Mouse (Mus musculus) right cerebral cortex, postnatal 10 days (tissue): ENCODE data around the gene Rnf44.

Source experiments
- DNase-seq, 2 experiments: peaks; one replicate each; pipeline ENCODE4 v3.0.0; 2021; ENCODE audit warnings: low spot score in 2 of 2

Gene Rnf44

DNA sequence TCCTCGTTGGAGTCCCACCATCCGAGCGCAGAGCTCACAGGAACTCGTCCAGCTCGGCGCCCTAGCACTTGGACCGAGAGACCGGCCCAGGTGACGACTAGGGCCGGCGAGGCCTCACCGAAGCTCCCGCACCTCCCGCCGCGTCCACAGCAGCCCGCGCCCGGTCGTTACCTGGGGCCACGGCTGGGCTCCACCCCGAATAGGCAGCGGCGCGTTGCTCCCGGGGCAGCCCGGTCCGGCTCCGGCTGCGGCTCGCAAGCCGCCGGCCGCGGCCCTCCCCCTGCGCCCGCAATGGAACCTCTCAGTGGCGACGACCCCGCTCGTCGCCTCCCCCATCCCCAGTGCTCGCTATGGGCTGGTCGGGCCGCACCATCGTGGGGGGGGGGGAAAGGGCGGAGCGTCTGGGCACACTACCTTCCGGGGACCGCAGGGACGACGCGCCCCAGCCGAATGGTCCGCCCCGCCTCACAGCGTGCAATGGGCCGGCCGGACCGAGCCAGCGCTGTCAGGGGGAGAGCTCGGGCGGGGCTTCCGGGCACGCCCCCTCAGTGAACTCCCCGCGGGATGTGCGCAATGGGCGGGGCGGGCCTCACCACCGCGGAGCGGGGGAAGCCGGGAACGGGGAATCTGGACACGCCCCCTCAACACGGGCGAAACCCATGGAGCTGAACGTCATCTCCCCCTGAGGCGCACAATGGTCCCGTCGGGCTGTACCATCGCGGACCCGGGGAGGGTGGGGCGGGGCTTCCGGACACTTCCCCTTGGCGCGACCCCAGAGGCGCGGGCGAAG lies at the start of gene Rnf44:
Gene Rnf44 (minus strand): TSS at position 350 of the 790 bp plus-strand sequence.
- DNase-seq = peak; percentile 99

DNA sequence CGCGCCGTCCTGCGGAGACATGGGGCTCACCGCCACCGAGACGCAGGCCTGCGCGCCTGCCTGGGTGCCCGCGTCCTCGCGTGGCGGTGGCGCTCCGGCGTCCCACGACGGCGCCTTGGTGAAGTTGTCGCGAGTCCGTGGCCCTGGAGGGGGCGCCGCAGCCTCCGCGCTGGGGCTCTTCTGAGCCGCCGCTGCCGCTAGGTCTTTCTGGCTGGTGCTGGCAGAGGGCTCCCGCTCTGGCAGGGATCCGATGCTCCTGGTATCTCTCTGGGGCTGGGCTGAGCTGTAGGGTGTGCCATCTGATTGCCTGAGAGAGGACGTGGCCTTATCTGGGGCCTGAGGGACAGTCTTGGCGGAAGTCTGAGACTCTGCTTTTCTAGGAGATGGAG lies 44.5 kb upstream of the Rnf44 start:
- DNase-seq = no peak

DNA sequence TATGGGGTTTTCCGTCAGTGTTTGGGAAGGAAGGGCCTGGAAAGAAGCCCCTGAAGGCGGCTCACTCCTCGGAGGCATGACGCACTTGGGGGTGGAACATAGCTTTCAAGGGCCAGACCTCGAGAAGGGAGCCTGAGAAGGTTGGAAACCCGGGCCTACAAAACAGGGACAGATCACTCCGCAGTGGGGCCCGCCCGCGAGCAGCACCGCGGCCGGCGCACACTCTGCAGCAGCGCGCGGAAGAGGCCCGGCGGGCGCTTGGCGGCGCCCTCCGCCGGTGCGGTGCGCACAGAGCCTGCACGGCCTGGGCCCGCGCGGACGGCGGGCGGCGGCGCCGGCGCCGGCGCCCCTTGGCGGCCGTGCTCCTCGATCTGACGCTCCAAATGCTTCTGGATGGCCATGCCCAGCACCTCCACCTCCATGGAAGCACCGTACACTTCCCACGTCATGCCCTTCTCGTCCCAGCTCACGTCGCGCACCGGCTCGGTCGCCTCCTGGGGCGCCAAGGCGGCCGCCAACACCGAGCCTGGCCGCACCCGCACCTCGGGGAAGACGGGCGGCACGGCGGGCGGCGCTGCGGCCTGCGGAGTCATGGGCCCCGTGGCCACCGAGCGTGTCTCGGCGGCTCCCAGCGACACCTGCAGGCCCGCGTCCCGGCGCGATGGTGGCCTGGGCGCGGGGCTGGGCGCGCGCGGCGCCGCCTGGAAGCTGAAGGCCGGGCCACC lies 43.9 kb upstream of the Rnf44 start:
- no peak for DNase-seq

DNA sequence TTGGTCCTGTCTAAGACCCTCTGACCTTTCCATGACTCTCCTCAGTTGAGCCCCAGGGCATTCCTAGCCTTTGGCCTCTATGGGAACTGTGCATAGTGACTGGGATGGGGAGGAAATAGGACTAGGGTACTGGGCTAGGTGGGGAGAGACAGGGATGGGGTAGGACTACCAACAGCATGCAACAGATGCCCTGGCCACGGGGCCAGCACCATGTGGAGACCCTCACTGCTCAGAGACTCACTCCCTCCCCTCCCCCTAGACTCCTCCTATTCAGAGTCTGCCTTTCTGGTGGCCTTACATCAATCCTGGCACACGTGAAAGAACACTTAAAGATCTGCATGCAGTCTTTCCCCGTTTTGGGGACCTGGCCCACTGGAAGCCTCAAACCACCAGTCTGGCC lies 43.2 kb upstream of the Rnf44 start:
- no peak for DNase-seq

DNA sequence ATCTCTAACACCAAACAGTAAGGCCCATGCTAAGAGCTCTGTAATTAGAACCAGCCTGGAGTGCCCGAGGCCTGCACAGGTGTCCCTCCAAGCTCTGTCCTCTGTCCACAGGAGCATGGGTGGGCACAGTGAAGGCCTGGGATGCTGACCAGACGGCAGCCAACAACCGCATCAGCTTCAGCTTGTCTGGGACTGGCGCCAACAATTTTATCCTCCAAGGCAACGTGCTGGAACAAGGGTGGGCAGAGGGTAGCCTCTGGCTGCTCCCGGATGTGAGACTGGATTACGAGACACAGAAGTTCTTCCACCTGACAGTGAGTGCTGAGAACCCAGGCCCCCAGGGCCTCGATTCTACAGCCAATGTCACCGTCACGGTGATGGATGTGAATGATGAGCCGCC lies 32.4 kb upstream of the Rnf44 start:
- DNase-seq = no peak

DNA sequence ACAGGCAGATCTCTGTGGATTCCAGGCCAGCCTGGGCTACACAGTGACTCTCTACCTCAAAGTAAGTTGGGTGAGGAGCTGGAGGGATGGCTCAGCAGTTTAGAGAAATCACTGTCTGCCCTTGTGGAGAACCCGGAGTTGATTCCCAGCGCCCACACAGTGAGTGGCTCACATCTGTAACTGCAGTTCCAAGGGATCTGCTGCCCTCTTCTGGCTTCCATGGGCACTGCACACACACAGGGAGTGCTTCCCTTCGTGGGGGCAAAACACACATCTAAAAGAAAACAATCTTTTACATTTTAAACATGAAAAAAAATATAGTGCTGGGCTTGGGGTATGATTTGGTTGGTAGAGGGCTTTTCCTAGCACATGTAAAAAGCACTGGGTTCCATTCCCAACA lies 29.4 kb upstream of the Rnf44 start:
- DNase-seq = no peak

DNA sequence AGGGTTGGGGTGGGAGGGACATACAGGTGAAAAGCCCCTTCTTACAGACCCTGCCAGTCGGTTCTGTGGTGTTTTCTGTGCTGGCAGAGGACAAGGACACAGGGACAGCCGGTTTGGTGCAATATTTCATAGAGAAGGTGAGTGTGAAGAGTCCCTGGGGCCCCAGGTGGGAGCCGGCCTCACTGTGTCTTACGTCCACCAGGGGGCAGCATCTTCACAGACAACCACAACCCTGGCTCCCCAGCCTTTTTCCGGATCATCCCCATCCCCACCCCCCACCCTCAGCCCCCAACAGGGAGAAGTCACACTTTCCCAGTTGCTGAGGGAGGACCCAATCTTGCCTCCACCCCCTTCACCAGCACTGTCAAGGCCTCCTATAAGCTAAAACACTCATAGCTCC lies 23.2 kb upstream of the Rnf44 start:
- DNase-seq = peak in 1 of 2 experiments; percentile 72

DNA sequence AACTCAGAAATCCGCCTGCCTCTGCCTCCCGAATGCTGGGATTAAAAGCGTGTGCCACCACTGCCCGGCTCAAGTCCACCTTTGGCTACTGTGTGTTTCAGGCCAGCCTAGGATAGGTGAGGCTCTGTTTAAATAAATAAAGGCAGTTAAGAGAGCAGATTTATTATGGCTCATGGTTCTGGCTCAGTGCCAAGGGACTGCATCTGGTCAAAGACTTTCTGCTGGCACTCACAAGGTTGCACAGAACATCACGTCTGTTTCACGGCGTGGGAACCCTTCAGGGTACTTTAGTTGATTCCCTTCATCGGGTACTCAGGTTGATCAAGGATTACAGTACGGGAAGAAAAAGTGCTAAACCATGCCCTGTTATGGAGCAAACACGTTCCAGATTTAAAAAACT lies 21.3 kb upstream of the Rnf44 start:
- no peak for DNase-seq

DNA sequence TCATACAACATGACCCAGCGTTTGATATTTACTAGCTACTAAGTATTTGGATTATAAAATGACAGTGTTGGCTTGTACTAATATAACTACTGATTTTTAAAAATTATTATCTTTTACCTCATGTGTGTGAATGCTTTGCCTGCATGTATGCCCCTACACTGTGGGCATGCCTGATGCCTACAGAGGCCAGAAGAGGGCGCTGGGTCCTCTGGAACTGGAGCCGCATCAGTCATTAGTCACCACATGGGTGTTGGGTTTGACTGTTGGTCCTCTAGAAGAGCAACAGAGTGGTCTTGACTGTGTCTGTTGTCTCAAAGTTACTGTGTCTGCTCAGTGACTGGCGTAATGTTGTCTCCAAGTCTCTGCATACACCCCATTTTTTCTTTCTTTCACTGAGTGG lies 20.7 kb upstream of the Rnf44 start:
- no peak for DNase-seq

DNA sequence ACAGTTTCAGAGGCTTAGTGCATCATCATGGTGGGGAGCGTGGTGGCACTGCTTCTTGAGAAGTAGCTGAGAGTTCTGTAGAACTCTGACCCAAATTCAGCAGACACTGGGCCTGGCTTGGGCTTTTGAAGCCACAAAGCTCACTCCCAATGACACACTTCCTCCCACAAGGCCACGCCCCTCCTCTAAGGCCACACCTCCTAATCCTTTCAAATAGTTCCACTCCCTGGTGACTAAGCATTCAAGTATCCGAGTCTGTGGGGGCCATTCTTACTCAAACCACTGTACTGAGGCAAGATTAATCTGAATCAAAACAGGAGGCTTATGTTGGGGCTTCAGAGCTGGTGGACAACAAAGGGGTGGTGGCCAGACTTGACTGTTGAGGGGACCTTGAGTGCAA lies 17.2 kb upstream of the Rnf44 start:
- no peak for DNase-seq

DNA sequence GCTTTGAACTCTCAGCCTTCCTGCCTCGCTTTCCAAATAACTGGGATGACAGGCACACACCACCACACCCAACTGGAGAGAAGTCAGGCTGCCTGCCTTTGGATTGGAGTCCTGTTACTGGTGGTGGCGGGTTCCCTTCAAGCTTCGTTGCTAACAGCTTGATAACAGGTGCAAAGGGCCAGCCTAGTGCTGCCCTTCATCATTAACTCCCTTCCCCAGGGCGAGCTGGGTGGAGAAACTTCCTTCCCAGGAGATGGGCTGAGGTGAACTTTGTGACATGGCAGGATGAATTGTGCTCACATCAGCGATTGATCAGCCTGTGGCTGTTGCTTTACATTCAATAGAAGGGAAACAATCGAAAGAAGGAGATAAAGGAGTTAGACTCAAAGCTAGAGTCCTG lies 11.2 kb upstream of the Rnf44 start:
- DNase-seq = no peak

DNA sequence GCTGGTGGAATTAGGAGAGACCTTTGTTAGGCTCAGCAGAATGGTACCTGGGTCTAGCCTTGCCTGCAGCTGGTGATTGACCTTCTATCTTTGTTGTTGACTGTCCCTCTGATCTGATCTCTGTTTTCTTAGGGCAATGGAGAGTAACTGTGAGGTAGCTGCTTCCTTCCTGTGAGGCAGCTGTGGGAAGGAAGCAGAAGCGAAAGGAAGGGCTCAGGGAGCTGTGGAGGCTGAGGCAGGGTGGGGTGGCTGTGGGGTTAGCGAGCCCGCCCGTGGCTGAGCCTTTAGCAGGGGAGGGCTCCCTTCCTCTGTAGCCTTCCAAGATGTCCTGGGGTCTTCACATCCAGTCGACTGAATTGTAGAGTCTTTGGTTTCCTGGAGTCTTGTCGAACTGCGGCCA lies 8.8 kb upstream of the Rnf44 start:
- no peak for DNase-seq

DNA sequence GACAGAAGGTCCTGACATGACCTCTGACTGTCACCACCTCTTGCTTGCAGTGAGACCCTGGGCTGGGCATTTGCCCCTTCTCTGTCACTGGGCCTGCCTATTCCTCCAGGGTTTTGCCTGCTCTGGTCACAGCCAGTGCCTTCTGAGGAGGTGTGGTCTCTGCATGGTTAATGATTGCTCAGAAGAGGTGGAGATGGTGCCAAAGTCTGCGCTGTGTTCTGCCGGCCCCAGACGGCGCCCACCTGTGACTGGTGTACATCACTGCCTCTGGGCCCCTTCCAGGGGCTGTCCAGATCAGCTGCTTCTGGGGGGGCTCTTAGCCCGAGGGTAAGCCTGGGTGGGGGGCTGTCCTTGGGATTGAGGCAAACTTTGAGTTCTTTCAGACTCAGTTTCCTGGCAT lies 7.5 kb upstream of the Rnf44 start, which contains the start of gene Cdhr2:
Gene Cdhr2 (plus strand): TSS at position 219 of the 400 bp plus-strand sequence.
- no peak for DNase-seq

DNA sequence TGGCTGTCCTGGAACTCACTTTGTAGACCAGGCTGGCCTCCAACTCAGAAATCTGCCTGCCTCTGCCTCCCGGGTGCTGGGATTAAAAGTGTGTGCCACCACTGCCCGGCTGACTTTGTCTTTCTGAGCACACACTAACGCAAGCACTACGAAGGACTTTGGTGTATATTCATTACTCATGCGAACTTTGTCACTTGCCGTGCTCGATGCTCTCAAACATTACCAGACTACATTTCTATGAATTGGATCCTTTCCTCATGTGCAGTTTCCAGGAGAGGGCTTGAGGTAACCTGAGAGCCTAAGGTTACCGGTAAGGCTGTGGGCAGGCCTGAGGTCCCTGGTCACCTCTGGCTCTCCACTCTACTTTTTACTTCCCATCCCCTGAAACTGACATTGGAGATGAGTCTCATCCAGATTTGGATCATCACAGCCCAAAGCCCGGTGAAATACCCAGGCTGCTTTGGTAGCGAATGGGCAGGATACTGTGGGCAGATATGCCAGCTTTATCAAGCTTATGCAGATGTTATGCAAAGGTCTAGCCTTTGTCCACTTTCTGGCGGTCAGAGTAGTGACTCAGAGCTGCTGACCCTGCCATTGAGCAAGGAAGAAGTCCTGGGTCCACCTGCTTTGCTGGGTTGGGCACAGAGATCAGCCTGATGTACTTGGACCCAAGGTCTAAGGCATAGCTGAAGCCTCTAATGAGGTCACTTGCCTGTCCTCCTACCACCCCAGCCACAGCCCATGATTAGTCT lies 1.9 kb upstream of the Rnf44 start:
- DNase-seq = no peak

DNA sequence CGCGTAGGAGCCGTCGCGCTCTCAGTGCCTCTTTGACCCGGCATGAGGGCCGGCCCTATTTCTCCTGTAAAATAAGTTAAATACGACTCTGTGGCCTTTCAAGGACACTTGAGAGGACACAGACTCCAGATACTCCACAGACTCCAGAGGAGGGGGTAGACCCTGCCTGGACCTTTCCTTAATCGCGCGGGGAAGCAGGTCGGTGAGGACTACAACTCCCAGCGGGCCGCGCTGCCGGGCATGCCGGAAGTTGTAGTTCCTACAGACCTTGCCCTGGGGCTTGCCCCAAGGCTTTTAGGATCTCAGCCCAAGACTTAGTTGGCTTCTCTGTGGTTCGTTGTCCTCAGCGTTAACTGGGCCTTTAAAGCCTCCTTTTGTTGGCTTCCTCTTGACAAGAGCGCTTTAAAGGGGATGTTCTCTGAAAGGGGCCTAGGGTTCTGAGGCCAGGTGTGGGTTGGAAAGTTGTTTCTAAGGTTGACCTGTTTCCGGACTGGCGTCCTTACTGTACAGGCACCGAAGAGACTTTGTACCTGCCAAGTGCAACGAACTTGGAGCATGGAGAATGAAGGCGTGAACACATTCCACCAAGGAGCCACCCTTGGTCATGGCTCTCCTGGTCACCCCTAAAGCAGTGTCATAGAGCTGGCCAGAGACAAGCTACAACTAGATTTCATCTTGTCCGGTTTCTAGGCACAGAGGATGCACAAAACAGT lies 797 bp upstream of the Rnf44 start:
- peak in 1 of 2 experiments; percentile 90 for DNase-seq

DNA sequence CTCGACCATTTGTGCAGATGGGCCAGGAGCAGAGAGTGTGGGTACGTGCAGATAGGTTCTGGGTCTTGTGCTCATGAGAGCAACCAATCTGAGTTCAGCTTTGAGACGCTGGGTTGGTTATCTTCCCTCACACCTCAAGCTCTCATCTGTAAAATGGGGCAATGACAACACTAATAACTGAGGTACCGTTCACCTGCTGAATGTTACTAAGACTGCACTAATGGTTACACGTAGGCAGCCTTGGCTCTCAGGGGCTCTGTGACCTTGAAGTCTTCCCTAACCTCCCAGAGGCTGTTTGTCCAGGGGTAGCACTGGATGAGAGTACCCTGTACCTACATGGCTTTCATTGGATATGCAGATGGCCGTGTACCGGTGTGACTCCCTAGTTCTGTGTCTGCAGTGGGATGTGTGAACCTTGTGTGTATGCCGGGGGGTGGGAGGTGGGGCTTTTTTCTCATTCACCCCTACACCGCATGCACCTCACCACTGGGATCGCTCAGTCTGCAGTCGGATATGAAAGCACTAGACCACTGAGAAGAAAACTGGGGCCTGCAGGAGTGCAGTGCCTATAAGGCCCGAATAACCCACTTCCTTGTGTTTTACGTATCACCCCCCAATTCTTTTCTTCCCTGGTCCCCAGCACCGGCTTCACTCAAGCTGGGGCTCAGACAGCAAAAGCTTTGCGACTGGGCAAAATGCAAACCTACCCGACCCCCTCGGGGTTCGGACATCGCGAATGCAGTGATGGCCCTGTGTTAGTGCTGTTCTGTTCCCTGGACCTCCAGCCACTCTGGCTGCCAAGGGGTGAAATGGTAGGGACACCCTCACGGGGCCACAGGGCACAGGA lies 773 bp downstream of the Rnf44 start:
- no peak for DNase-seq

DNA sequence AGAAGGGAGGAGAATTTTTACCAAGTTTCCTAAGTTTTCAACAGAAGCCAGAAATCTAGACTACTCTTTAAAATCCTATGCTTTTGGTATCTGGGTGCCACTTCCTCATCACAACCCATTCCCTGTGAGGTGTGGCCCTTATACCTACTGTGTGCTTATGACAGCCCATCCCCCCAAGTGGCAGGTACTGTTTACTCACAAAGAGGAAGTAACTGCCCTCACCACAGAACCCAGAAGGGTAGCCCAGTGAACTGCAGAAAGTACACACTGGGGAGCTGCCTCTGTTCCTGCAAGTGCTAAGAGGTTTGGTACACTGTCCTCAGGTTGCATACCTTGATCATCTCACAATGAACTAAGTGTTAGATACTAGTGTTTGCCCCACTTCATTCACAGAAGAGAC lies 2.0 kb downstream of the Rnf44 start:
- DNase-seq = no peak

DNA sequence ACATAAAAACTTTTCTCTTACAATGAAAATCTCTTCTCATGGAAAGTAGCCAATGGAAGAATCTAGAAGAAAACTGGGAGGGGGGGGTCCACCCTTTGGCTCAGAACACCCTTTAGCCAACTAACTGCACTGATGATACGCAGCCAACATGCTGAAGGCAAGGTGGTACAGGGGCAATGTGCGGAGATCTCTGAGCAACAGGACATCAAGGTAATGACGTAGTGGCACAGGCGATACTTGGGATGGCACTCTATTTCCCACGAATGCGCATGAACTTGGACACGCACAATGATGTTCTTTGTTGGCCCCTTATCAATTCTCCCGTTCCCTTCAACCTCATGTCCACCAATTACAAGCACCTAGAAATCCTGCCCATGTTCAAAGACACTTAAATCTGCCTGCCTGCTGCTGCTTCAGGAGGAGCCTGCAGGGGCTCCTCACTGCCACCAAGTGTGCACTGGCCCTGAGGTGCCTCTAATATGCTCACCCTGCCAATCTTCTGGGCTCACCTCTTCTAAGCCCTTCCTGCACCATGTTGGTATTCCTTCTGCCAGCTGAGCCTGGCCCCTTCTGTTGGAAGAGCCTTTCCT lies 3.5 kb downstream of the Rnf44 start:
- no peak for DNase-seq

DNA sequence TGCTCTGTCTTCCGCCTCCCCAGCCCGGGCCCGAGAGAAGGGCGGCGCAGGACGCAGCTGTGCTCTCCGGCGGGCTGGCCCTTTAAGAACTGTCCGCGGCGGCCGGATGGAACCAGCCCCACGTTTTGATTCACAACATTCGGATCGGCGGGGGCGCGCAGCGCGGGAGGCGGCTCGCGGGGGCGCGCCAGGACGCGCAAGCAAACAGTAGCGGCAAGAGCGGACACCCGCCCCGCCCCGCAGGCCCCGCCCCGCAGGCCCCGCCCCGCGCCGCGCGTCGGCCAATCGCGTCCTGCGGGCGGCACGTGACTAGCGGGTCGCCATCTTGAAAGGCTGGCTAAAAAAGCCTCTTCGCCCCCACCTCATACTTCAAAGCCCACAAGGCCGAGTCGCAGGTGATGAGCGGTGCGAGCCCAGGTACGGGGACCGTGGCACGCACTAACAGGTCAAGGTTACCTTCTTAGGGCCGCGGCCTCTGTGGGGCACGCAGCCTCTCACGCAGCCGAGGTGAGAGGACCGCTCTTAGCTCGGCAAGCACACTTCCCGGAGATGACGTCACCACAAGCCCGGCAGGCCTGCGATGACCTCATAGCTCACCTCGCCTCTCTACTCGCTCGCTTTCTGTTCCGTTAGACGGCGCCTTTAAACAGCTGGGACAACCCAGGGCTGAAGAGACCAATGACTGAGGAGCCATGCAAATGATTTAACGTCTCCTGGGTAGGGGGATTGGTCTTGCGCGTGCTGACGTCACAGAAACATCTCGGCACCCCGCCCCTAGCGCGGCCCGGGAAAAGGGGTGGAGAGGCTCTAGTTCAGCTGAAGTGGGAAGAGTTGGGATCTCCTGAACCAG lies 5.9 kb downstream of the Rnf44 start:
- DNase-seq = peak; percentile 98

DNA sequence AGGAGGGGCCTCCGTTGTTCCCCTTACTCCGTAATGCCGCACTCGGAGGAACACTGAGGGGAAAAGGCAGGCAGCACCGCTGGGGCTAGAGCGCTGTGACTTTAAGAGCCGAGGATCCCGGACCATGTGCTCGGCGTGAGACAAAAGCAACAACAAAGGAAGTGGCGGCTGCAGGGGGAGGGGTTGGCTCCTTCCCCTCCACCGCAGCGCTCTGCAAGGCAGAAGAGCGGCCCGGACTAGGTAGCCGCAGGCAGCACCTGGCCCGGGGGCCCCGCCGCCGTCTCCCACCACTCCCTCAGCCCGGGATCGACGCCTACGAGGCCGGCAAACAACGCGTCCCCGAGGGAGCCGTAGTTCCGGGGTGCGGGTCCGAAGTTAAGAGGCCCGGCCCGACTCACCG lies 6.6 kb downstream of the Rnf44 start:
- DNase-seq = peak; percentile 85 to 89
